Mouse (Mus musculus): ENCODE results near the gene Twf2. TPM values are rescaled to one million over a fixed set of nuclear protein-coding genes. Genes with fewer than 3 reads are reported as not detected.
A peak's percentile ranks its signal among the peaks of the same experiment; 100 is the strongest.
"Not testable (repeated sequence)": the region's sequence is repeated elsewhere in the genome, so short reads cannot be mapped to it uniquely, and the experiment has no call there.

Twf2 gene
- 65.8 and 66.8 TPM in 2 replicates for polyA plus RNA-seq (2012; rRNA removed)

- peak; percentile 79 to 88 for DNase-seq (ENCODE audit: extremely low spot score in 1 of 2, low spot score in 1 of 2)
Measured at GRCm38 (mm10) chr9:106202819-106203636, at the start of gene Twf2. Gene Twf2, plus strand, starts transcription at chr9:106203108.

DNA sequence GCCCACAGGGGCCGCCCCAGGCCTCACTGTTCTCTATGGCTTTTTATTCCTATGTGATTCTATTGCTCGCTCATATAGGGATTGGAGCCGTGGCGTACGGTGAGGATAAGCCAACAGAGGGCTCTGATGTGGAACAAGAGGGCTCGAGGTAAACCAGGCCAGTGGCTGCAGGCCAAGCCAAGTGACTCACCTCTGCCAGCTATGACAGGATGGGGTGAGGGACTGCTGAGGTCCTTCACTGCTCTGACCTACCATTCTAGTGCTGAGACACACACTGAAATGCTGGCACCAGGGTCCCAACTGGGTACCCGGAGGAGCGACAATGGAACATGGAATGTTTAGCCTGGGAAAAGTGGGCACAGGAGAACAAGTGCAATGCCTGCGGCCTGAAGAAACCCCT, 48.8 kb upstream of the Twf2 start:
- no peak for DNase-seq (ENCODE audit: extremely low spot score in 1 of 2, low spot score in 1 of 2)

GRCm38 (mm10) chr9:106156419-106156818, 46.5 kb upstream of the Twf2 start:
- DNase-seq (ENCODE audit: extremely low spot score in 1 of 2, low spot score in 1 of 2) = peak in 1 of 2 experiments; percentile 71

- no peak for DNase-seq (ENCODE audit: extremely low spot score in 1 of 2, low spot score in 1 of 2)
Measured at GRCm38 (mm10) chr9:106156921-106157622, 45.8 kb upstream of the Twf2 start.

GRCm38 (mm10) chr9:106157623-106157925, 45.3 kb upstream of the Twf2 start:
- DNase-seq (ENCODE audit: extremely low spot score in 1 of 2, low spot score in 1 of 2) = no peak

GRCm38 (mm10) chr9:106158037-106158491, 44.8 kb upstream of the Twf2 start, which contains the start of gene Glyctk:
Gene Glyctk, minus strand, starts transcription at chr9:106158138.
- no peak for DNase-seq (ENCODE audit: extremely low spot score in 1 of 2, low spot score in 1 of 2)

DNA sequence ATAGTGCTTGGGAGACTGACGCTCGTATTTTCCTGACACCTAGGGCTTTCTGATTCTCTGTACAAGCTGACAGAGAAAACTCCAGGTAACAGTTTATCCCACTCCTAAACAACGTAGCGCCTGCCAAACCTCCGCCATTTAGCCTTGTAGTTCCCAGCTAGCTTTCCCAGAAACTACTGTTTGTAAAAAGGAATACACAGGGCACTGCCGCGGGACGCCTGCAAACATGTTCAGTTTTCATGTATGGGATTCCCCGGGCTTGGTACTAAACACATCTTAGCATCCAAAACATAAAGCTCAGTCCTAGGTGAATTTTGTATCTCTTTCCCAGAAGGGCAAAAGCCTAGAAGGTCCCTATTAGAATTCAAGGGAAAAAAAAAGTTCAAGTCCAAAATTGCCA, 43.7 kb upstream of the Twf2 start:
- DNase-seq (ENCODE audit: extremely low spot score in 1 of 2, low spot score in 1 of 2) = no peak

GRCm38 (mm10) chr9:106159784-106160301, 43.1 kb upstream of the Twf2 start:
- DNase-seq (ENCODE audit: extremely low spot score in 1 of 2, low spot score in 1 of 2) = peak; percentile 87 to 96

DNA sequence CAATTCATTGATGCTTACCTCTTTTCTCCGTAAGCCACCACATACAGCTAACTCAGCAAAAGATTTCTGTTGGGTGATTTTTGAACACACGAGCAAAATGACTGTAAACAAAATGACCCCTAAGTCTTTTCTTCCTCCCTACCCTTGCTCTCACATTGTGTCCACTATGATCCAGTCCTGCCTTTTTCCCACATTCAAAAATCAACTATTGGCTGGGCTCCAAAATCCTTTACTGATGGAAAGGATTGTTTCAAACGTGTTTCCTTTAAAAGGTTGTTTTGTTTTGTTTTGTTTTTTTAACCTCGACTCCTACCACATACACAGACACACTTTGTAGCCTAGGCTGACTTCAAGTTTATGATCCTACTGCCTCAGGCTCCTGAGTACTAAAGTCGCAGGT, 42.5 kb upstream of the Twf2 start:
- no peak for DNase-seq (ENCODE audit: extremely low spot score in 1 of 2, low spot score in 1 of 2)

DNA sequence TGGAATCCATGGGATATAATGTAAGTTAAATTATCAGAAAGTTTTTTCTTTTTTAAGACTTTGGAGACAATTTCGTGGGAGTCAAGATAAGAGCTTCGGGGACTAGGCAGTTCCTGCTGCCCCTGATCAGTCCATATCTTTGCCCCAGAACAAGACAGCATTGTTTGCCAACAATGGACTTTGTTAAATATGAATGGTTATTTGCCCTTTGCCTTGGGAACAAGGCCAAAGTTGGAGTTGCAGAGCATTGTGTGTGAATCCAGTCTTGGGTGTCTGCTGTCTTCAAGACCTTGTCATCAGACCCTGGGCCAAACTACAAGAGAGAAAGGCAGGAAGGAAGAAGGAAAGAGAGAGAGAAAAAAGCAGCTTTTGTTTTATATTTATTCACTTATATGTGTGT, 36.2 kb upstream of the Twf2 start:
- no peak for DNase-seq (ENCODE audit: extremely low spot score in 1 of 2, low spot score in 1 of 2)

DNA sequence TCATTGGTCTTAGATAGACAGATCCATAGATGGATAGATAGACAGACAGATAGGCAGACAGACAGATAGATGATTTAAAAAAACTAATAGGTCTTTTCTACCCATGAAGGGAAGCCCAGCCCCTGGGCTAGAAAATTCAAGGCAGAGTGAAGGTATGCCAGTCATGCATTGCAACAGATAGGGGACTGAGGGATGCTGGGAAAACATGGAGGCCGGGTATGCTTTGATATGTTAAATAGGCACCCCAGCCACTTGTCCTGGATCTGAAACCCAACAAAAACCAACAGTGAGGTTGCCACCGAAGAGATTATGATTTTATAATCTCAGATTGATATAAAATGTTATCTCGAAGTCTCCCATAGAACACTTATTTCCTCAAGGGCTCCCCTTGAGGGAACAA, 35.7 kb upstream of the Twf2 start:
- DNase-seq (ENCODE audit: extremely low spot score in 1 of 2, low spot score in 1 of 2) = no peak

DNA sequence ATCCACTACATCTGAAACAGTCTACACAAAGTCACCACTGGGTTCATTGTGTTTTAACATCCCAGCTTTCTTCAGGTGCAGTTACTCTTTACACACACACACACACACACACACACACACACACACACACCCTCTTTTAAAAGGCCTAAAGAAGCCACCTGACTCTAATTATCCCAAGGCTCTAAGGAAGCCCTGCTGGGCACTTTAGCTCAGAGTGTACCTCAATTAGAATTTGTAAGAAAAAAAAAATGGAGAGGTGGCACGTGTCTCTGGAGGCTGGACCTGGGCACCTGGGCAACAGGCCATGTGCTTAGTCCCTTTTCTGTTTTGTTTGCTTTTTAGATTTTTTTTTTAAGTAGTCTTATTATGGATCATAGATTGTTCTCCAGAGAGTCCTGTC, 35.2 kb upstream of the Twf2 start:
- no peak for DNase-seq (ENCODE audit: extremely low spot score in 1 of 2, low spot score in 1 of 2)

- DNase-seq (ENCODE audit: extremely low spot score in 1 of 2, low spot score in 1 of 2) = not testable (repeated sequence)
Measured at GRCm38 (mm10) chr9:106169006-106169405, 33.9 kb upstream of the Twf2 start.

- DNase-seq (ENCODE audit: extremely low spot score in 1 of 2, low spot score in 1 of 2) = no peak
Measured at GRCm38 (mm10) chr9:106169917-106170316, 33.0 kb upstream of the Twf2 start.

GRCm38 (mm10) chr9:106170556-106171345, 32.2 kb upstream of the Twf2 start, which contains the start of gene Wdr82:
Gene Wdr82, plus strand, starts transcription at chr9:106170928.
- DNase-seq (ENCODE audit: extremely low spot score in 1 of 2, low spot score in 1 of 2) = peak; percentile 57 to 89

GRCm38 (mm10) chr9:106171346-106172158, 31.4 kb upstream of the Twf2 start:
- peak in 1 of 2 experiments; percentile 57 for DNase-seq (ENCODE audit: extremely low spot score in 1 of 2, low spot score in 1 of 2)

- no peak for DNase-seq (ENCODE audit: extremely low spot score in 1 of 2, low spot score in 1 of 2)
Measured at GRCm38 (mm10) chr9:106172527-106172926, 30.4 kb upstream of the Twf2 start.

DNA sequence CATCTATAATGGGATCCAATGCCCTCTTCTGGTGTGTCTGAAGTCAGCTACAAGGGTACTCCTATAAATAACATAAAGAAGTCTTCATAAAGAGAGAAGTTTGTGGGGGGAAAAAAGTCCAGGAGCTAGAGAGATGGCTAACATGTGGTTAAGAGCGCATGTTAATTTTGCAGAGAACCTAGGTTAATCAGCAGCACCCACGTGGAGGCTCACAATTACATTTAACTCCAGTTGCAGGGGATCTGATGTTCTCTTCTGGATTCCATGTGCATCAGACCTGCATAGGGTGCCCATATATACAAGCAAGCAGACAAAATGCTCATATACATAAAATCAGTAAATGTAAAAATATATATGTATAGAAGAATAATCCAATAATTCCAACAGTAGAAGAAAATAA, 29.5 kb upstream of the Twf2 start:
- no peak for DNase-seq (ENCODE audit: extremely low spot score in 1 of 2, low spot score in 1 of 2)

DNA sequence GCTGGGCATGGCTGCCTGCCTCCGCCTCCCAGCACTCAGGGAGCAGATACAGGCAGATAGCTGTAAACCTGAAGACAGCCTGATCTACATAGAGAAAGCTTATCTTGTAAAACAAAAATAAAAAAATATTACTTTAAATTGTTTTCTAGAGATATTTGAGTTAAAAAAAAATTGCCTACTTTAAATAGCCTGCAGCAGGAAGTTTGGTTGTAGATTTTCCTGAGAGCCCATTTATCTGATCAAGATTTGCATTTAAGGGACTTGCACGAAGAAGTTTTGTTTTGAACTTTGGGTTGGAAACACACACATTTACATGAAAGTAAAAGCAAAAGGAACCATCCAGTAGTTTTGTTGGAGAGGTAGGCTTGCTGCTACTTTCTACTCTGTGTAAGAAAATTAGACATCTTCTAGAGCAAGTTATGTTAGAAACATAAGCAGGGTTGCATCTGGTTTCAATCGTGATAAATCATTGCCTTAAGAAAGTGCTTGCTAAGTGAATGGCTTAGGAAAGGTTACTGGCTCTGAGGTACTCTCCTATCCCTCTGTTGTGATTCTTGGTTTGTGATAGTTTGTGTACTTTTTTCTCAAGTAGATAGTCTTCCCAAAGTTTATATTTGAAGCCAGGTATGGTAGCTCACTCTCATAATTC, 27.2 kb upstream of the Twf2 start:
- DNase-seq (ENCODE audit: extremely low spot score in 1 of 2, low spot score in 1 of 2) = no peak
